Mouse (Mus musculus): ENCODE results near the gene Poc1b.

DNA sequence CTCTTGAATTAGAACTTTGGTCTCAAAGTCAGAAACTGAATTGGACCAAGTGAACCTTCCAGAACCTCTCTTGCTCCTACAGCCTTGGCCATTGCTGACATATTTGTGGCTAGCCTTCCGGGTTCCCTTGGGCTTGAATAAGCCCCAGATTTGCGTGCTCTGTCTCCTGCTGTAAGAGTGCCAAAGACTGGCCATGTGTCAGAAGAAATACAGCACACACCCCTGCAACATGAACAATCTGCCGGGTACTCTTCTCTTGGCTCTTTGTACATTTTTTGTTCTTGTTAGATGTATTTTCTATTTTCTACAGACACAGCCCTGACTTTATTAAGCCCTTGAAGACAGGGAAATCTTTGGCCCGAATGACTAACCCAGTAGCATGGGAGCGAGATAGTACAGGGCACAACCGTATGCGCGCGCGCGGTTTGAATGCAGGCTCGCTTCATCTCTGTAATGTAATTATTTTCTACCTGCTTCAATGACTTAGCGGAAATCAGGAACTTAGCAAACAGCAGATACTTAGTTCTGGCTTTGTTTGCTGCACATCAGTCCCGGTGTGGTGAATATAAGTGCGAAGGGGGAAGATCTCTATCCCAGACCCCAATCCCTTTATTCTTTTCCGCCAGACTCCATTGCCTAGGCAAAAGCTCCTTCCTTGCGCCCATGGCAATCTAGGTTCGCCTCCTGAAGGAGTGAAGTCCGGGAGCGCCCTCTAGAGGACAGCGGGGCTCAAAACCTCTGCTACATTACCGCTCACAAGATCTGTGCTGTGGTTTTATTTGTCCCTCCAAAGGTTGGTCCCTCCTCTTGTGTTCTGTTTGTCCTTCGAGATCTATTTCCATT is 22.2 kb upstream of the Poc1b start:
- TF ChIP-seq CTCF (IDR thresholded peaks at IDR 0.05; ENCODE audit: low read depth, low read length): peak; percentile 96
- TF ChIP-seq POLR2A (IDR thresholded peaks at IDR 0.05; ENCODE audit: extremely low read depth, insufficient read depth, low read length): no peak
